12 mouse cellular contexts compared by ENCODE assay signal in the genomic region with DNA sequence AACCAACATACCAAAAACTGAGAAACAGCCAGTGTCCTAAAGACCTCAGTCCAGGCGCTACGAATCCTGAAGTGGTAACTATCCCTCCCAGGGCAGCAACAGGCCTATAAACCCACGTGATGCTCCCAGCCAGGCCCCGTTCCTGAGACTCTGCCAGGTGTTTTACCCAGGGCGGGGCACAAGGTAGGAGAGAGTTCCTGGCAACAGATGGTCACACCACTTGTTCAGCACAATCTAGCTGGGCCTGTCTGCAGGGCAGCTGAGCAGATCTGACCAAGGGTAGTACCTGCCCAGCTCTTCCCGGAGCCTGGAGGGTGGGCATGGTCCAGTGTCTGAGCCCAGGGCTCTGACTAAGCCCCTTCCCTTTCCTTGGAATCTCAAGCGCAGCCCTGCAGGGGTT. TPM values are rescaled to one million over a fixed set of nuclear protein-coding genes. Genes with fewer than 3 reads are reported as not detected.
DNase-seq lines count a peak whose midpoint lies in the region; ATAC-seq and TF ChIP-seq lines count a peak whose summit lies in the region.
"Had no signal": no experiment of that assay in that cellular context is flagged by ENCODE, and none has a peak within 500 bp of the region (broad histone marks: within the 10 kb centered on the region; RNA-seq: fewer than 3 reads in every experiment).

No protein-coding gene starts in this region.

- no peak overlapping the region for H3K4me2 ChIP-seq in hindbrain, embryonic 13.5 days
- H3K4me2 ChIP-seq: embryonic facial prominence, embryonic 13.5 days; hindbrain, embryonic 12.5 days had no signal

- no peaks in the 10 kb centered on the region for H3K9me3 ChIP-seq in hindbrain, embryonic 13.5 days
- H3K9me3 ChIP-seq: embryonic facial prominence, embryonic 13.5 days; hindbrain, embryonic 12.5 days had no signal

- no peaks in the 10 kb centered on the region for H3K27me3 ChIP-seq in kidney, adult 2 months (replicated peaks; ENCODE audit: control insufficient read depth, insufficient read depth, low read length)
- H3K27me3 ChIP-seq in hindbrain, embryonic 13.5 days = no peaks in the 10 kb centered on the region
- H3K27me3 ChIP-seq: embryonic facial prominence, embryonic 13.5 days; hindbrain, embryonic 12.5 days had no signal

- ATAC-seq in hindbrain, embryonic 13.5 days (ENCODE audit: low FRiP score) = no peak

- no peak for TF ChIP-seq POLR2A in kidney, adult 2 months (IDR thresholded peaks at IDR 0.05; ENCODE audit: low read depth, low read length)
- peak; percentile 13; the same call in 1 of the 2 replicates for TF ChIP-seq POLR2A in lung, adult 2 months (IDR thresholded peaks at IDR 0.05; ENCODE audit: borderline replicate concordance, extremely low read depth, low read depth, low read length)

- peaks cover 54% of the 10 kb centered on the region for H3K4me1 ChIP-seq in kidney, adult 2 months (ENCODE audit: control insufficient read depth, insufficient read depth, low read length)
- H3K4me1 ChIP-seq in lung, adult 2 months (ENCODE audit: control insufficient read depth, insufficient read depth, low read length) = peaks cover 8% of the 10 kb centered on the region
- no peaks in the 10 kb centered on the region for H3K4me1 ChIP-seq in hindbrain, embryonic 13.5 days (replicated peaks)
- H3K4me1 ChIP-seq: hindbrain, embryonic 12.5 days had no signal

- H3K9ac ChIP-seq in hindbrain, embryonic 13.5 days = no peak overlapping the region
- H3K9ac ChIP-seq: embryonic facial prominence, embryonic 13.5 days; hindbrain, embryonic 12.5 days had no signal

- DNase-seq in cerebellum, adult 11 months = peak; percentile 79
- peak; percentile 77 to 91 for DNase-seq in cerebellum, adult 18-20 months
- peak; percentile 95 for DNase-seq in kidney, adult 2 months
- peak; percentile 59 for DNase-seq in lung, adult 2 months
- DNase-seq in left cerebral cortex, postnatal 36 days (ENCODE audit: low spot score in 2 of 2) = no peak
- DNase-seq in T-cell, adult 2 months (ENCODE audit: low spot score) = no peak
- DNase-seq: gastrocnemius, postnatal 14 days had no signal

- H3K4me3 ChIP-seq in kidney, adult 2 months (ENCODE audit: insufficient read depth, low read depth, low read length) = no peak overlapping the region
- H3K4me3 ChIP-seq in lung, adult 2 months (replicated peaks; ENCODE audit: extremely low read depth, low read depth, low read length) = no peak overlapping the region
- H3K4me3 ChIP-seq in hindbrain, embryonic 13.5 days = no peak overlapping the region
- H3K4me3 ChIP-seq: embryonic facial prominence, embryonic 13.5 days; hindbrain, embryonic 12.5 days had no signal

- no peak for TF ChIP-seq CTCF in kidney, adult 2 months (conservative IDR thresholded peaks at IDR 0.05; ENCODE audit: insufficient read depth, insufficient read length, low read depth, low read length)
- no peak for TF ChIP-seq CTCF in lung, adult 2 months (IDR thresholded peaks at IDR 0.05; ENCODE audit: insufficient read depth, low read length)

- 38% methylated on average over 7 of the region's 7 CpGs for WGBS in kidney, adult 2 months
- WGBS in lung, adult 2 months = 80% methylated on average over 7 of the region's 7 CpGs
- 94% methylated on average over 7 of the region's 7 CpGs for WGBS in hindbrain, embryonic 13.5 days

- intact Hi-C loops in left cerebral cortex, postnatal 36 days (cut with DNase I) = no loop called here

- peak overlapping the region; percentile 96 for H3K27ac ChIP-seq in kidney, adult 2 months (ENCODE audit: insufficient read depth, low read depth, low read length)
- H3K27ac ChIP-seq in hindbrain, embryonic 13.5 days = no peak overlapping the region
- H3K27ac ChIP-seq: embryonic facial prominence, embryonic 13.5 days; hindbrain, embryonic 12.5 days had no signal

- no peaks in the 10 kb centered on the region for H3K36me3 ChIP-seq in kidney, adult 2 months (ENCODE audit: control insufficient read depth, insufficient read depth, low read length)
- no peaks in the 10 kb centered on the region for H3K36me3 ChIP-seq in hindbrain, embryonic 13.5 days
- H3K36me3 ChIP-seq: embryonic facial prominence, embryonic 13.5 days; G1E; hindbrain, embryonic 12.5 days had no signal

RNA-seq across cellular contexts. Expression of a gene that starts 45.4 kb away (rescaled TPM):
- 76.1 and 80.8 TPM in 2 replicates for polyA plus RNA-seq in kidney, adult 2 months (2012; rRNA removed)
- polyA plus RNA-seq in lung, adult 2 months (2012; rRNA removed) = 43.2 and 46.1 TPM in 2 replicates
- total RNA-seq in left cerebral cortex, postnatal 36 days (2021) = 100 to 1,000 TPM in 1 of 2 experiments, 10 to 100 TPM in 1; 80.6 to 112 TPM
- 17.9 and 19.1 TPM in 2 replicates for polyA plus RNA-seq in hindbrain, embryonic 13.5 days (2015; fragmentation: Nextera tagmentation; extraction: Ambion mirVana)
- total RNA-seq: monocyte, adult 5-6 weeks had no signal
- polyA plus RNA-seq: G1E had no signal

Comparison
In these comparisons a context has a peak if more than half of its experiments do, and no peak if none do; other contexts are left out.
1. DNase-seq: peak in cerebellum, adult 11 months (single experiment), cerebellum, adult 18-20 months (2 of 2), kidney, adult 2 months (single experiment) and lung, adult 2 months (single experiment); none in left cerebral cortex, postnatal 36 days (0 of 2) and T-cell, adult 2 months (single experiment).